Mouse (Mus musculus) forebrain, embryonic 13.5 days (tissue): ENCODE measurements at regions not wholly inside any gene's neighbourhood (a gene's known extent, or its start where the extent isn't known, plus 50 kb on each side); places are given as distances from the start of the nearest gene placed in this dataset.

Experiments used
- ATAC-seq: fragments of 200-750 bp; cut with Nextera tagmentation; 2 replicates; pipeline ENCODE4 v1.8.0; 2017
- H3K27ac ChIP-seq: fragments of 300-500 bp; sonication (generic); 2 replicates; pipeline ENCODE4 v1.5.1; 2015; ENCODE audit warnings: inconsistent platforms, mild to moderate bottlenecking, moderate library complexity
- H3K27me3 ChIP-seq: fragments of 300-500 bp; sonication (generic); 2 replicates; pipeline ENCODE4 v1.6.1; 2015; ENCODE audit warnings: mild to moderate bottlenecking, inconsistent platforms
- H3K36me3 ChIP-seq: fragments of 300-500 bp; sonication (generic); 2 replicates; pipeline ENCODE4 v1.6.1; 2015; ENCODE audit warnings: mild to moderate bottlenecking, inconsistent platforms; ENCODE audit not compliant: poor library complexity, severe bottlenecking
- H3K4me1 ChIP-seq: fragments of 300-500 bp; sonication (generic); 2 replicates; pipeline ENCODE4 v1.6.1; 2015; ENCODE audit warnings: inconsistent platforms
- H3K4me2 ChIP-seq: fragments of 300-500 bp; sonication (generic); 2 replicates; pipeline ENCODE4 v1.6.1; 2015; ENCODE audit warnings: inconsistent platforms, mild to moderate bottlenecking, moderate library complexity
- H3K4me3 ChIP-seq: fragments of 300-500 bp; sonication (generic); 2 replicates; pipeline ENCODE4 v1.5.1; 2015; ENCODE audit warnings: mild to moderate bottlenecking, inconsistent platforms
- H3K9ac ChIP-seq: fragments of 300-500 bp; sonication (generic); 2 replicates; pipeline ENCODE4 v1.6.1; 2015; ENCODE audit warnings: mild to moderate bottlenecking, inconsistent platforms
- H3K9me3 ChIP-seq: fragments of 300-500 bp; sonication (generic); replicated peaks from 2 replicates; pipeline ENCODE4 v1.6.1; 2016; ENCODE audit warnings: inconsistent platforms
- WGBS: fragments of 180-500 bp; shearing (Covaris S2); methylation state at CpG from one replicate; pipeline ENCODE4 v1.1.7; 2015; 5-methylcytosine and 5-hydroxymethylcytosine counted together

DNA sequence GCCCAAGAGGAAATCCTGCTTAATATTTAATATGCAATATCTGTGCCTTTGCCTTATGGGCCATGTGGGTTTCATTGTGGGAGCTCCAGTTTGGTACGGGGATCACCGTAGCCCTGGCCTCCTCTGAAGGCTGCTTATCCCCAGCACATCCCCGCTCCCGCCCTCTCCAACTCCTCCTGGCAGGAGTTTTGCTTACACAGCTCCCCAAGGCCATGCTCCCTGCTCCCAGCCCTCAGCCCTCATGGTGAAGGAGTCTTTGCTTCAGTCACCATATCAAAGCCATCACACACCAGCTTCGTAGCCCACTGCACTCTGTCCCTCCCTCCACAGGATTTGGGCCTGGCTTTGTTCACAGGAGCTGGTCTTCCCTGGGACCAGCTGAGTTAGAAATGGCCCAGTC is 142.0 kb downstream of the Cdh26 start:
- no peaks in the 10 kb centered on the region for H3K27me3 ChIP-seq

DNA sequence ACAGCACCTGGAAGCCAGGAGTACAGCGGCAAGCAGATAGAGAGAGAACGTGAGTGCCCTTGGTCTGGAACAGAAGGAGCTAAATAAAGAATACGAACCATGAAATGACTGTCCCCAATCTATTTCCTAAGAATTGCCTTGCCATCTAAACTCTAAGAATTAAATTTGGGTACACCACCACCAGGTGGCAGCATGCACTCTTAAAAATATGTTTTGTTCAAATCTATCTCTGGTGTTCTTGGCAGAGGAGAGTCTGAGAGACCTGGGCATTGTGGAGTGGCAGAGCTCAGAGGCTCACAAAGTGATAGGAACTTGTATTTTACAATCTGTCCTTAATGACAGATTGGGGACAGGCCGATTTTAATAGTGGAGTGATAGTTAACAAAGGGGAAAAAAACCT is 144.5 kb downstream of the Cdh26 start:
- 0 out of 2 replicates have a peak, but pooled peaks cover 9% of the 10 kb centered on the region for H3K4me1 ChIP-seq
- no peaks in the 10 kb centered on the region for H3K27me3 ChIP-seq
- H3K9me3 ChIP-seq: no peaks in the 10 kb centered on the region
- H3K36me3 ChIP-seq: no peaks in the 10 kb centered on the region
- no peak overlapping the region for H3K27ac ChIP-seq
- no peak overlapping the region for H3K4me2 ChIP-seq
- peak; percentile 38; the same call in 1 of the 2 replicates for ATAC-seq
- 48% methylated on average over 4 of the region's 4 CpGs for WGBS
- no peak overlapping the region for H3K4me3 ChIP-seq
- H3K9ac ChIP-seq: no peak overlapping the region

More for the DNA sequence above, 142.0 kb downstream of the Cdh26 start:
- no peaks in the 10 kb centered on the region for H3K36me3 ChIP-seq
- no peak overlapping the region for H3K4me3 ChIP-seq
- H3K9me3 ChIP-seq: no peaks in the 10 kb centered on the region
- 0 out of 2 replicates have a peak, but pooled peaks cover 9% of the 10 kb centered on the region for H3K4me1 ChIP-seq
- H3K9ac ChIP-seq: no peak overlapping the region
- 74% methylated on average over 5 of the region's 5 CpGs for WGBS
- no peak for ATAC-seq
- no peak overlapping the region for H3K27ac ChIP-seq
- no peak overlapping the region for H3K4me2 ChIP-seq

DNA sequence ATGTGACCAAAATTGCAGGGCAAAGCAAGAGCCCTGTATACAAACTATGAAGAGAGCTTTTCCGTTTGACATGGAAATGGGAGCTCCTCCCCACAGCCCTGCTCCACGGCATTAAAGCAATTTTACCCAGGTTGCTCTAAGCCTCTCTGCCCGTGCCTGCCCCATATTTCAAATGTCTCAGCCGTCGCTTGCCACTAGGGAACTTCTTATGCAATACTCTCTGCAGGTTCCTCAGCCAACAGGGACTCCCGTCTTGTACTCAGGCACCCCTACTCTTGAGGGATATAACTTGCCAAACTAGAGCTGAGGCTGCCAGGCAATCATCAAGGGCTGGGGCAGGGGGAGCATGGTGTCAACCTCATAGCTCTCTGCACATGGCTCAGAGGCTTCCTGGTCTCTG is 145.1 kb downstream of the Cdh26 start:
- no peak overlapping the region for H3K9ac ChIP-seq
- WGBS: 74% methylated on average over 6 of the region's 6 CpGs
- no peaks in the 10 kb centered on the region for H3K9me3 ChIP-seq
- no peak overlapping the region for H3K27ac ChIP-seq
- no peaks in the 10 kb centered on the region for H3K36me3 ChIP-seq
- H3K4me1 ChIP-seq: 0 out of 2 replicates have a peak, but pooled peaks cover 9% of the 10 kb centered on the region
- H3K4me2 ChIP-seq: no peak overlapping the region
- ATAC-seq: 0 out of 2 replicates have a peak, but pooled peaks have one; percentile 24
- no peak overlapping the region for H3K4me3 ChIP-seq
- H3K27me3 ChIP-seq: no peaks in the 10 kb centered on the region

DNA sequence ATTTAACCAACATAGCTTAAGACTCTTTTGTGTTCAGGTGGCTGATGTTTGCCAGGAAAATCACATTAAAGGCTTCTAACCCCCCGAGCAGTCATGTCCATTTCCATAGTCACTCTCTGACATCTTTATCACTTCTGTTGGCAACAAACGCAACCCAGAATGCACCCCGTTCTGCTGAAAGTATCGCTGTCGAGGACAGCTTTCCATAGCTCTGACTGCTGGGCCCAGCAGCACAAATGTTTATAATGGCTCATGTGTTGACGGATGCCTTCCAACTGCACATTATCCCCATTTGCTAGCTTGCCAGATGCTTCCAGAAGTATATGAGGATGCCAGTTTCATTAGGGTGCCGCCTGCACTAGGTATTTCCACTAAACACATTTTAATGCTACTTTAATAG is 145.7 kb downstream of the Cdh26 start:
- Histone ChIP-seq H3K27ac (no peak overlapping the region), H3K36me3 (no peaks in the 10 kb centered on the region), H3K4me3 (no peak overlapping the region), H3K9ac (no peak overlapping the region), H3K4me2 (no peak overlapping the region), H3K9me3 (no peaks in the 10 kb centered on the region), H3K27me3 (no peaks in the 10 kb centered on the region), H3K4me1 (0 out of 2 replicates have a peak, but pooled peaks cover 11% of the 10 kb centered on the region)
- 85% methylated on average over 7 of the region's 7 CpGs for WGBS
- no peak for ATAC-seq

DNA sequence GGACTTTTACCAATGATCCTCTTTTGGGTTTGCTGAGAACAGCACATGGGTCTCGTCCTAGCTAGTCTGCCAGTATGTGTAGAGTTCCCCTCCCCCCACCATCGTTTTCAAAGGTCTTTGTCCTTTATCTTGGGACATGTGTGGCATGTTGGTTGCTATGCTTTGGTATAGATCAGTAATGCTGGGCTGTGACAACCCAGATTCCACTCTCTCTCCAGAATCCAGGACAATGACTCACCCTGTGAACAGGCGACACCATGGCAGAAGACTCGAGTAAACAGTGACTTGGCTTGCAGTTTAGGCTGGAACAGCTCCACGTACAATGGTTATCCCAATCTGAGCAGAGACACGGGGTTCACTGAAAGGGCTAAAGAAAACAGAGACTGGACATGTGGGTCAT is 149.2 kb downstream of the Cdh26 start:
- ATAC-seq: no peak
- H3K9me3 ChIP-seq: no peaks in the 10 kb centered on the region
- 84% methylated on average over 6 of the region's 6 CpGs for WGBS
- H3K9ac ChIP-seq: no peak overlapping the region
- no peaks in the 10 kb centered on the region for H3K27me3 ChIP-seq
- H3K4me3 ChIP-seq: no peak overlapping the region
- 0 out of 2 replicates have a peak, but pooled peaks cover 10% of the 10 kb centered on the region for H3K4me1 ChIP-seq
- no peak overlapping the region for H3K27ac ChIP-seq
- no peaks in the 10 kb centered on the region for H3K36me3 ChIP-seq
- no peak overlapping the region for H3K4me2 ChIP-seq

DNA sequence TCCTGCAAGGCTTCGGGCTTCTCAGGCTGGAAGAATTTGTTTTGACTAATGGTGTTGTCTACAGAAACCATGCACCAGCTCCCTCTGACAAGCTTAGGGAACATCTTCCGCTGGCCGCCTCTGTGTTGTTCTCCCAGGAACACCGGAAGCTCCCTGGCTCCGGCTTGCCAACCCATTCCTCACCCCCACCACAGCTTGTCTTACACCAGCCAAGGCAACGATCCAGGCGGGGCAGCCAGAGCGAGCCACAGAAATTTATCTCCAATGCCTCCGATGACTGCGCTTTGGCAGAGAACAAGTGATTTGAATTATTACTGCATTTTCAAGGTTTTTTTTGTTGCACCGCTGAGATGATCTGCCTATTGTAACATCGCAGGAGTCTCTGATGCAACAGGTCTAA is 151.0 kb downstream of the Cdh26 start:
- 84% methylated on average over 12 of the region's 12 CpGs for WGBS
- Histone ChIP-seq H3K9me3 (no peaks in the 10 kb centered on the region), H3K27ac (no peak overlapping the region), H3K9ac (no peak overlapping the region), H3K27me3 (no peaks in the 10 kb centered on the region), H3K4me1 (0 out of 2 replicates have a peak, but pooled peaks cover 4% of the 10 kb centered on the region), H3K36me3 (no peaks in the 10 kb centered on the region), H3K4me3 (no peak overlapping the region), H3K4me2 (no peak overlapping the region)
- ATAC-seq: no peak

DNA sequence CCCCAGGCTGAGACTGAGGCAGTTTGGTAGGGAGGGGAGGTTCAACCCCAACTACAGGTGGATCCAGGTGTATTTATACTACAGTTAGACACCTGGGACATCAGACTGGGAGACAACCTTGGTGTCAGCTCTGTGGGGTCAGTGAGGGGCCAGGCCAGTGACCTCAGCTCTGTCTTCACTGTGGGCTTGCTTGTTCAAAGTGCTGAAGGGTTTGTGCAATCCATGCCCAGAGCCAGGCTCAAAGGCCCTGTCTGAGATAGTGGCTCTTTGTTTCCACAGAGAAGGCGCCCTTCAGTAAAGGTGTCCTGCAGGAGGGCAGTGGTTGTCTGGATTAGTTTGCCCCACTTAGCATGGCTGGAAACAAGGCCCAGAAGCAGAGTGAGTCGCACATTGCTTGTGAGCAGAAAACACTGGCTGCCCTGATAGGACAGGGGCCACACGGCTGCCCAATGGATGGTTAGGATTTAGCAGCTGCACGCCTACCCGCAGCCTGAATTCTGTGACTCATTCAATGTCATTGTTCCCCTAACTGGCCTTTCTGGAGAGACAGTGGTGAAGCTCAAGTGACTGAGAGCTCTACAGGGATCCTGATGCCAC is 154.7 kb downstream of the Cdh26 start:
- Histone ChIP-seq H3K27ac (no peak overlapping the region), H3K4me1 (peaks cover 16% of the 10 kb centered on the region), H3K9ac (no peak overlapping the region), H3K27me3 (no peaks in the 10 kb centered on the region), H3K4me2 (no peak overlapping the region), H3K36me3 (no peaks in the 10 kb centered on the region), H3K9me3 (no peaks in the 10 kb centered on the region; the same call in 1 of the 2 replicates), H3K4me3 (no peak overlapping the region)
- 75% methylated on average over 5 of the region's 5 CpGs for WGBS
- no peak for ATAC-seq

DNA sequence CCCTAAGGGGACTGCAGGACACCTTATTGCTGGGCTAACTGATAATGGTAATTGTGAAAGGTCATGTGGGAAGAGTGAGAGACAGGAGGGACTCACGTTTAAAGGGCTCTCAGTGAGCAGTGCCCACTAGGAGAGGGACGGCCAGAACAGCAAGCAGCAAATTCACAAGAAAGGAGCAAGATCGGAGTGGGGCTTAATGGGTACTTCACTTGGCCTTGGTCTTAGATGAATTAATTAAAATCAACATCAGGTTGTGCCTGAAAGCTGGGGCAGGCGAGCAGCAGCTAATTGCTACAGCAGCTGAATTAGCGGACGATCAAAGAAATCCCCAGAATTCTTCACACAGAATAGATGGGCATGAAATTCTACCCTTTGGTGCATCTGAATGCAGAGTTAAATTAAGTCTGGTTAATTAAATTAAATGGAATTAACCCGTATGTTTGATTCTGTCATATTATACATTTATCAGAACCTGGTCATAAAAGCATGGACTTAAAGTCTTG is 156.9 kb downstream of the Cdh26 start:
- ATAC-seq: peak; percentile 53; the same call in 1 of the 2 replicates
- no peaks in the 10 kb centered on the region for H3K27me3 ChIP-seq
- H3K4me1 ChIP-seq: peaks cover 12% of the 10 kb centered on the region
- no peak overlapping the region for H3K9ac ChIP-seq
- H3K9me3 ChIP-seq: no peaks in the 10 kb centered on the region; the same call in 1 of the 2 replicates
- H3K4me2 ChIP-seq: no peak overlapping the region
- no peak overlapping the region for H3K4me3 ChIP-seq
- H3K36me3 ChIP-seq: no peaks in the 10 kb centered on the region
- 17% methylated on average over 7 of the region's 7 CpGs for WGBS
- H3K27ac ChIP-seq: no peak overlapping the region

DNA sequence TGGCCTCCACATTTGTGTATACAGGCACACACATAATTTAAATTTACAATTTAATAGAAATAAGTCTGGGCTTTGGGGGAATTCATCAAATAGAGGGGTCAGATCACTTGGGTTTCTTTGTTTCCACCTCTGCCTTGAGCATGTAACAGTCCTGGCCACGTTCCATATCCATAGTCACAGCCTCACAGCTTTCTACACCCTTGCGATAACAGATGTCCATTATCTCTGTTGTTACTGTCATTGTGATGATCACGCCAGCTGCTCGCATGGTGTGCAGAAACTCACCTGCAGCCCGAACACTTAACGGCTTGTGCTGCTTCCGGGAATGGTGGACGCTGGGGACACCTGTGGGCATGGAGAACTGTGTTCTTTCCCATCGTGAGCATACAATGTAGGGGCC is 163.4 kb downstream of the Cdh26 start:
- Histone ChIP-seq H3K9me3 (no peaks in the 10 kb centered on the region; the same call in 1 of the 2 replicates), H3K36me3 (no peaks in the 10 kb centered on the region), H3K4me1 (peaks cover 39% of the 10 kb centered on the region), H3K4me3 (no peak overlapping the region), H3K9ac (no peak overlapping the region), H3K4me2 (peak overlapping the region; percentile 21; the same call in 1 of the 2 replicates), H3K27me3 (no peaks in the 10 kb centered on the region), H3K27ac (peak overlapping the region; percentile 58)
- 43% methylated on average over 9 of the region's 9 CpGs for whole genome bisulfite sequencing
- peak; percentile 37; the same call in 1 of the 2 replicates for ATAC-seq

DNA sequence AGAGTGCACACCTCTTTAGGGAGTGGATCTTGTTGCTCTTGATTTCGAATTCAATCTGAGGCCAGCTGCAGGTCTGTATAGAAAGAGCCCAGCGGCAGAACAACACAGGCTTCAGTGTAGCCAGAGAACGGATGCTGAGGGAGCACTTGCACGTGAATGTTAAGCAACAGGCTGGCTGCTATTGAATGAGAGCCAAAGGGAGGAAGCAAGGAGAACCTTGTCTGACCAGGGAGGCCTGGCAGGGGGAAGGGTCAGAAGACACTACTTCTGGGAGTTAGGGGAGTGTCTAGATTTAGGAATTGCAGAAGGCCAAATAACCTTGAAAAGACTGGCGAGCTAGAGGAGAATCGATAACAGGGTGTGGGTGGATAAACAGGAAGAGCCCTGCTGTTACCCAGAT is 163.8 kb downstream of the Cdh26 start:
- peak; percentile 43; the same call in 1 of the 2 replicates for ATAC-seq
- WGBS: 21% methylated on average over 6 of the region's 6 CpGs
- Histone ChIP-seq H3K9ac (no peak overlapping the region), H3K36me3 (no peaks in the 10 kb centered on the region), H3K27me3 (no peaks in the 10 kb centered on the region), H3K4me1 (peaks cover 39% of the 10 kb centered on the region), H3K4me3 (no peak overlapping the region), H3K27ac (peak overlapping the region; percentile 58), H3K4me2 (peak overlapping the region; percentile 21; the same call in 1 of the 2 replicates), H3K9me3 (no peaks in the 10 kb centered on the region; the same call in 1 of the 2 replicates)

DNA sequence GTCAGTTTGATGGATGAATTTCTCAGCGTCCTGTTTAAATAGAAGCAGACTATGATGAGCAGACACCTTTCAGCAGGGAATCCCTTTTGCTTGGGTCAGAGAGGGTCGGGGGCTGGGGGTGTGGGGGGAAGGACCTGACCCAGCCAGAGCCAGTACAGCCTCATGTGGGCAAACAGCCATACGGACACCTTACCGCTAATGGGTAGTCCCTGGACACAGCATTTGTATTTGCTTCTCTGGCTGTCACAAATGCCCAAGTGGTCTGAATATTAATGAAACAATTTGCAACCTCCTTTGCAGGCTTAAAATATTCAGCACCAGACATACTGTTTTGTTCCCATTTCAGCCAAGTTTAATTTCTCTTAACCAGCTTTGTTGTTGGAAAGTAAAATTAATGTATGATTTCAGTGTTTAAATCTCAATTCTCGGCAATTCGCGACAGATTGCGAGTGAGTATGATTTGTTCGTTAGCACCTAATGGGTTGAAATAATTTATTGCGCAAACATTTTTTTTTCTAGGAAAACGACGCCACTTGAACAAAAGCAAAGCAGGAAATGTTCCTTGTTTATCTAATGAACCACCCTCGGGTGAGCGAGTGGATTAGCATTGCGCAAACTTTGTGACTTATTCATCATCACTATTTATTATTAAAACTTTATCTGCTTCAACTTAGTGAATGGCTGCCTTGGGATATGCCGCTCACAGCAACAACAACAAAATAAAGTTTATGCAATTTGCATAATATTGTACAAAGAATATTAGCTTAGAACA is 166.2 kb downstream of the Cdh26 start:
- peak; percentile 50 for ATAC-seq
- WGBS: 35% methylated on average over 16 of the region's 16 CpGs

DNA sequence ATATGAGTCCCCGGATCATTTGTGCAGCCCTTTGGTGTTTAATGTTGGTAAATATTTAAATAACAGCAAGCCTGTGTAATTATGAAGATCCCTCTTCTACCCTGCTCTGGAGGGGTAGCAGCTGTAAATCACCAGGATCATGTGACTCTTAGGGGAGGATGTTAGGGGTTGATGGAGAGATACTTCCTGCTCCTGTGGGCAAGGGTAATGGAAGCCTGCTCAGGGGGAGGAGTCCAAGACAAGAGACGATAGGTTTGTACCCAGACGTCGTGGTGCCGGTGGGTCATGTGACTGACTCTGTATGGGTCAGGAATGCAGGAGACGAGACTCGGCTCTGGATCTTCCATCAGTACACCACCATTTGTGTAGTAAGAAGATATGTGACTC is 166.7 kb downstream of the Cdh26 start:
- 60% methylated on average over 7 of the region's 7 CpGs for WGBS
- Histone ChIP-seq H3K9ac (no peak overlapping the region), H3K27me3 (no peaks in the 10 kb centered on the region), H3K4me1 (peaks cover 39% of the 10 kb centered on the region), H3K9me3 (no peaks in the 10 kb centered on the region; the same call in 1 of the 2 replicates), H3K27ac (no peak overlapping the region), H3K4me2 (no peak overlapping the region), H3K4me3 (no peak overlapping the region), H3K36me3 (no peaks in the 10 kb centered on the region)
- peak; percentile 34; the same call in 1 of the 2 replicates for ATAC-seq

More for the DNA sequence above, 166.2 kb downstream of the Cdh26 start:
- no peaks in the 10 kb centered on the region for H3K36me3 ChIP-seq
- no peak overlapping the region for H3K4me3 ChIP-seq
- H3K27me3 ChIP-seq: no peaks in the 10 kb centered on the region
- no peaks in the 10 kb centered on the region; the same call in 1 of the 2 replicates for H3K9me3 ChIP-seq
- peak overlapping the region; percentile 20 for H3K4me2 ChIP-seq
- H3K4me1 ChIP-seq: peaks cover 39% of the 10 kb centered on the region
- peak overlapping the region; percentile 20; the same call in 1 of the 2 replicates for H3K27ac ChIP-seq
- no peak overlapping the region for H3K9ac ChIP-seq
